Mouse (Mus musculus): ENCODE measurements around the gene Trpm1.

DNA sequence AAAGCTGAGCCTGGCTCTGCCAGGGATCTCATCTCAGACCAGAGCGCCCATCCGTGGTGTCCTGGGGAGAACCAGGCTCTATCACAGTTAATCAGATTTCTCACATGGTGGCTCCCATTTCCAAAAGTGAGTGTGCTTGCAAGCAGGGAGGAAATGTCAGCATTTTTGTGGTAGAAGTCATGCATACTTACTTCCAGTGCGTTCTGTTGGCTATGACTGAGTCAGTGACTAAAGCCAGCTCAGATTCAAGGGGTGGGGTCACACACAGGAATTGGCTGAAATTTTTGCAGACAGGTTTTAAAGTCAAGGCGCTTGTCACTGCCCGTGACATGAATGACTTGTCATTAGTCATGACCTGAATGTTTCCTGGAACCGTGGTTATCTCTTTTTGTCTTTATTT lies 123.3 kb downstream of the Trpm1 start:
- TF ChIP-seq POLR2A (IDR thresholded peaks at IDR 0.05; ENCODE audit: low read depth, low read length) (no peak), CTCF (IDR thresholded peaks at IDR 0.05; ENCODE audit: borderline replicate concordance, insufficient read depth, low read length) (no peak)
